Comparison of ENCODE assay signal across 9 mouse cellular contexts in genomic region chr5:118029035-118029408, GRCm38 (mm10). TPM values are rescaled to one million over a fixed set of nuclear protein-coding genes. Genes with fewer than 3 reads are reported as not detected.
A peak's percentile ranks its signal among the peaks of the same experiment; 100 is the strongest.
DNase-seq lines count a peak whose midpoint lies in the region; ATAC-seq lines count a peak whose summit lies in the region.
"Had no signal": no experiment of that assay in that cellular context is flagged by ENCODE, and none has a peak within 500 bp of the region (broad histone marks: within the 10 kb centered on the region; RNA-seq: fewer than 3 reads in every experiment).

No protein-coding gene starts in this region.

- H3K27me3 ChIP-seq in kidney, embryonic 14.5 days (ENCODE audit: control insufficient read depth, insufficient read depth, low read length), result peaks cover 47% of the 10 kb centered on the region
- H3K27me3 ChIP-seq in hindbrain, embryonic 15.5 days, result peaks cover 52% of the 10 kb centered on the region
- H3K27me3 ChIP-seq in midbrain, embryonic 14.5 days (ENCODE audit: control insufficient read depth, insufficient read depth, low read length), result peaks cover 50% of the 10 kb centered on the region

- peaks cover 19% of the 10 kb centered on the region; the same call in 1 of the 2 replicates for H3K4me1 ChIP-seq in kidney, embryonic 14.5 days (ENCODE audit: control insufficient read depth, insufficient read depth, low read length)
- H3K4me1 ChIP-seq in brown adipose tissue, adult 24 weeks (ENCODE audit: control insufficient read depth, insufficient read depth, insufficient read length, low read length), result 0 out of 2 replicates have a peak, but pooled peaks cover 2% of the 10 kb centered on the region
- peaks cover 35% of the 10 kb centered on the region for H3K4me1 ChIP-seq in hindbrain, embryonic 15.5 days (replicated peaks)
- peaks cover 15% of the 10 kb centered on the region for H3K4me1 ChIP-seq in midbrain, embryonic 14.5 days (ENCODE audit: control insufficient read depth, insufficient read depth, low read length)

- no peak for DNase-seq in kidney, adult 9 months
- no peak for DNase-seq in midbrain, embryonic 14.5 days
- DNase-seq in layer of hippocampus, adult 9-10 months (ENCODE audit: low spot score), result no peak
- no peak for DNase-seq in Muller cell, postnatal 12 days (ENCODE audit: inconsistent ontology term)

- ATAC-seq in kidney, embryonic 14.5 days (ENCODE audit: low FRiP score, low TSS enrichment), result 0 out of 2 replicates have a peak, but pooled peaks have one; percentile 16
- 0 out of 2 replicates have a peak, but pooled peaks have one; percentile 4 for ATAC-seq in hindbrain, embryonic 15.5 days (ENCODE audit: low FRiP score, low read depth)
- ATAC-seq in midbrain, embryonic 14.5 days (ENCODE audit: low FRiP score, low TSS enrichment), result no peak
- no peak for ATAC-seq in granulocyte monocyte progenitor cell, adult 5-6 weeks (replicated peaks; ENCODE audit: poor library complexity, severe bottlenecking)

- no peaks in the 10 kb centered on the region for H3K9me3 ChIP-seq in kidney, embryonic 14.5 days (ENCODE audit: control insufficient read depth, low read length)
- H3K9me3 ChIP-seq in hindbrain, embryonic 15.5 days, result no peaks in the 10 kb centered on the region
- no peaks in the 10 kb centered on the region for H3K9me3 ChIP-seq in midbrain, embryonic 14.5 days (ENCODE audit: control insufficient read depth, low read length)

- no peak overlapping the region for H3K9ac ChIP-seq in kidney, embryonic 14.5 days (ENCODE audit: low read depth, low read length)
- H3K9ac ChIP-seq in hindbrain, embryonic 15.5 days, result no peak overlapping the region
- 0 out of 2 replicates have a peak overlapping the region, but pooled peaks have one; percentile 16 for H3K9ac ChIP-seq in midbrain, embryonic 14.5 days (replicated peaks; ENCODE audit: low read length)

- WGBS in kidney, embryonic 14.5 days, result 6% methylated on average over 12 of the region's 12 CpGs
- 6% methylated on average over 12 of the region's 12 CpGs for WGBS in hindbrain, embryonic 15.5 days
- 10% methylated on average over 12 of the region's 12 CpGs for WGBS in midbrain, embryonic 14.5 days

- H3K4me3 ChIP-seq in kidney, embryonic 14.5 days (ENCODE audit: low read length), result peak overlapping the region; percentile 62
- H3K4me3 ChIP-seq in brown adipose tissue, adult 24 weeks (ENCODE audit: insufficient read depth, low read depth, low read length), result peak overlapping the region; percentile 60
- H3K4me3 ChIP-seq in hindbrain, embryonic 15.5 days, result peak overlapping the region; percentile 64
- peak overlapping the region; percentile 61; the same call in 1 of the 2 replicates for H3K4me3 ChIP-seq in midbrain, embryonic 14.5 days (replicated peaks; ENCODE audit: low read depth, low read length)

- peak overlapping the region; percentile 97 for H3K4me2 ChIP-seq in kidney, embryonic 14.5 days (replicated peaks; ENCODE audit: low read depth, low read length)
- H3K4me2 ChIP-seq in hindbrain, embryonic 15.5 days, result peak overlapping the region; percentile 99
- peak overlapping the region; percentile 98 for H3K4me2 ChIP-seq in midbrain, embryonic 14.5 days (ENCODE audit: low read length)

- no peak overlapping the region for H3K27ac ChIP-seq in kidney, embryonic 14.5 days (ENCODE audit: low read depth, low read length)
- H3K27ac ChIP-seq in brown adipose tissue, adult 24 weeks (replicated peaks; ENCODE audit: low read depth, low read length), result no peak overlapping the region
- H3K27ac ChIP-seq in hindbrain, embryonic 15.5 days (replicated peaks), result no peak overlapping the region
- H3K27ac ChIP-seq in midbrain, embryonic 14.5 days (replicated peaks; ENCODE audit: low read depth, low read length), result no peak overlapping the region

- no peaks in the 10 kb centered on the region for H3K36me3 ChIP-seq in kidney, embryonic 14.5 days (ENCODE audit: control insufficient read depth, insufficient read depth, low read length)
- H3K36me3 ChIP-seq in hindbrain, embryonic 15.5 days, result no peaks in the 10 kb centered on the region
- H3K36me3 ChIP-seq in midbrain, embryonic 14.5 days (ENCODE audit: control insufficient read depth, insufficient read depth, low read length), result no peaks in the 10 kb centered on the region

RNA-seq across cellular contexts. Expression of gene Tesc, which starts 1.5 kb away (rescaled TPM):
- polyA plus RNA-seq in kidney, embryonic 14.5 days (2014; fragmentation: Nextera tagmentation; extraction: Ambion mirVana), result 10.1 and 12.3 TPM in 2 replicates
- polyA plus RNA-seq in brown adipose tissue, adult 24 weeks (2012; ENCODE audit: insufficient read depth, insufficient read length, missing spikeins), result 7.4 and 8.8 TPM in 2 replicates
- polyA plus RNA-seq in hindbrain, embryonic 15.5 days (2015; fragmentation: Nextera tagmentation; extraction: Ambion mirVana), result 2.9 and 3.5 TPM in 2 replicates
- 4.4 and 4.9 TPM in 2 replicates for polyA plus RNA-seq in midbrain, embryonic 14.5 days (2014; fragmentation: Nextera tagmentation; extraction: Ambion mirVana)
- total RNA-seq in granulocyte monocyte progenitor cell, adult 5-6 weeks (2014; fragmentation: Nextera tagmentation), result 8.5 TPM in 1 of 2 replicates, not detected in the other
- 0.56 and 0.82 TPM in 2 replicates for total RNA-seq in granulocyte monocyte progenitor cell, adult 5-6 weeks (2017)
- total RNA-seq: hematopoietic stem cell, adult 5-6 weeks had no signal

RNA-seq across cellular contexts. Expression of gene Fbxo21, which starts 52.5 kb away (rescaled TPM):
- polyA plus RNA-seq in kidney, embryonic 14.5 days (2014; fragmentation: Nextera tagmentation; extraction: Ambion mirVana), result 38.4 and 82.9 TPM in 2 replicates
- 37.9 and 55.5 TPM in 2 replicates for polyA plus RNA-seq in brown adipose tissue, adult 24 weeks (2012; ENCODE audit: insufficient read depth, insufficient read length, missing spikeins)
- 148 and 159 TPM in 2 replicates for polyA plus RNA-seq in hindbrain, embryonic 15.5 days (2015; fragmentation: Nextera tagmentation; extraction: Ambion mirVana)
- 128 and 163 TPM in 2 replicates for polyA plus RNA-seq in midbrain, embryonic 14.5 days (2014; fragmentation: Nextera tagmentation; extraction: Ambion mirVana)
- total RNA-seq in granulocyte monocyte progenitor cell, adult 5-6 weeks (2014; fragmentation: Nextera tagmentation), result 12.2 and 13.8 TPM in 2 replicates
- total RNA-seq in granulocyte monocyte progenitor cell, adult 5-6 weeks (2017), result 14.0 and 19.5 TPM in 2 replicates

Comparison
In these comparisons a context has a peak if more than half of its experiments do, and no peak if none do; other contexts are left out.
1. ATAC-seq: peak in kidney, embryonic 14.5 days (single experiment) and hindbrain, embryonic 15.5 days (single experiment); none in midbrain, embryonic 14.5 days (single experiment) and granulocyte monocyte progenitor cell, adult 5-6 weeks (single experiment).
2. Peak in every context shown above with its lines, with median percentiles within 50 percentile points of each other: H3K4me2 ChIP-seq and H3K4me3 ChIP-seq.